Mouse (Mus musculus) v-Abl transformed pro-B cells (cell line): ENCODE results near the gene Pde11a.

Source experiments
- in situ Hi-C, 2 experiments: fragments of 400-800 bp; cut with MboI; formaldehyde crosslinking; loops; one replicate each; pipeline ENCODE4 v1.15.1; 2025; ENCODE audit not compliant: unreplicated experiment in 2 of 2

Pde11a gene

GRCm38 (mm10) chr2:76016136-76016535, 322.4 kb downstream of the Pde11a start:
- in situ Hi-C loops: loop anchor here in 1 of 2 experiments (25.0 kb wide), 1 partner anchor 1279 kb away; the partner anchor contains the start of gene Gm28230

- in situ Hi-C loops: loop anchor here in 1 of 2 experiments (25.0 kb wide), 1 partner anchor 1278 kb away; the partner anchor contains the start of gene Gm28230
These were observed 323.1 kb downstream of the Pde11a start for GRCm38 (mm10) chr2:76015460-76015859.

- in situ Hi-C loops: loop anchor here in 1 of 2 experiments (25.0 kb wide), 1 partner anchor 1277 kb away; the partner anchor contains the start of gene Gm28230
These were observed 323.9 kb downstream of the Pde11a start for GRCm38 (mm10) chr2:76014659-76015058.

- in situ Hi-C loops: loop anchor here in 1 of 2 experiments (25.0 kb wide), 1 partner anchor 1269 kb away; the partner anchor contains the start of gene Gm28230
These were observed 332.4 kb downstream of the Pde11a start for GRCm38 (mm10) chr2:76006194-76006593.

- in situ Hi-C loops: loop anchor here in 1 of 2 experiments (25.0 kb wide), 1 partner anchor 1266 kb away; the partner anchor contains the start of gene Gm28230
These were observed 335.7 kb downstream of the Pde11a start for GRCm38 (mm10) chr2:76002899-76003298.

GRCm38 (mm10) chr2:76001392-76001791, 337.2 kb downstream of the Pde11a start:
- in situ Hi-C loops: loop anchor here in 1 of 2 experiments (25.0 kb wide), 1 partner anchor 1264 kb away; the partner anchor contains the start of gene Gm28230

- in situ Hi-C loops: loop anchor here (25.0 kb wide), 3 partner anchors 363 to 1713 kb away; partner anchors contain the start of genes Cyct (in 1 of the 2), Gm28230 (in 1 of the 2) and Rbm45 (in 1 of the 2)
These were observed 338.9 kb downstream of the Pde11a start for GRCm38 (mm10) chr2:75999636-76000035.

GRCm38 (mm10) chr2:75998692-75999091, 339.9 kb downstream of the Pde11a start:
- in situ Hi-C loops: loop anchor here in 1 of 2 experiments (25.0 kb wide), 2 partner anchors 364 to 1714 kb away; partner anchors contain the start of genes Cyct and Rbm45

GRCm38 (mm10) chr2:75997726-75998125, 340.8 kb downstream of the Pde11a start:
- in situ Hi-C loops: loop anchor here in 1 of 2 experiments (25.0 kb wide), 2 partner anchors 365 to 1715 kb away; partner anchors contain the start of genes Cyct and Rbm45

- in situ Hi-C loops: loop anchor here in 1 of 2 experiments (25.0 kb wide), 2 partner anchors 367 to 1717 kb away; partner anchors contain the start of genes Cyct and Rbm45
These were observed 343.7 kb downstream of the Pde11a start for GRCm38 (mm10) chr2:75994841-75995240.

GRCm38 (mm10) chr2:75991581-75992205, 346.9 kb downstream of the Pde11a start:
- in situ Hi-C loops: loop anchor here in 1 of 2 experiments (25.0 kb wide), 2 partner anchors 371 to 1721 kb away; partner anchors contain the start of genes Cyct and Rbm45

GRCm38 (mm10) chr2:75990885-75991539, 347.6 kb downstream of the Pde11a start:
- in situ Hi-C loops: loop anchor here in 1 of 2 experiments (25.0 kb wide), 2 partner anchors 371 to 1721 kb away; partner anchors contain the start of genes Cyct and Rbm45

GRCm38 (mm10) chr2:75989694-75990093, 348.9 kb downstream of the Pde11a start:
- in situ Hi-C loops: loop anchor here in 1 of 2 experiments (25.0 kb wide), 2 partner anchors 373 to 1723 kb away; partner anchors contain the start of genes Cyct and Rbm45

- in situ Hi-C loops: loop anchor here in 1 of 2 experiments (25.0 kb wide), 2 partner anchors 373 to 1723 kb away; partner anchors contain the start of genes Cyct and Rbm45
These were observed 349.7 kb downstream of the Pde11a start for GRCm38 (mm10) chr2:75988779-75989363.

- in situ Hi-C loops: loop anchor here in 1 of 2 experiments (25.0 kb wide), 2 partner anchors 374 to 1724 kb away; partner anchors contain the start of genes Cyct and Rbm45
These were observed 350.2 kb downstream of the Pde11a start for GRCm38 (mm10) chr2:75988378-75988777.

- in situ Hi-C loops: loop anchor here in 1 of 2 experiments (25.0 kb wide), 2 partner anchors 375 to 1725 kb away; partner anchors contain the start of genes Cyct and Rbm45
These were observed 350.8 kb downstream of the Pde11a start for GRCm38 (mm10) chr2:75987739-75988138.

GRCm38 (mm10) chr2:75985124-75985523, 353.4 kb downstream of the Pde11a start:
- in situ Hi-C loops: loop anchor here in 1 of 2 experiments (25.0 kb wide), 2 partner anchors 377 to 1727 kb away; partner anchors contain the start of genes Cyct and Rbm45

- in situ Hi-C loops: loop anchor here in 1 of 2 experiments (25.0 kb wide), 2 partner anchors 378 to 1728 kb away; partner anchors contain the start of genes Cyct and Rbm45
These were observed 354.7 kb downstream of the Pde11a start for GRCm38 (mm10) chr2:75983847-75984246.

GRCm38 (mm10) chr2:75983091-75983490, 355.5 kb downstream of the Pde11a start:
- in situ Hi-C loops: loop anchor here in 1 of 2 experiments (25.0 kb wide), 2 partner anchors 379 to 1729 kb away; partner anchors contain the start of genes Cyct and Rbm45
